Mouse (Mus musculus) CH12.LX (cell line): ENCODE results near the gene Krt24. TPM values are rescaled to one million over a fixed set of nuclear protein-coding genes. Genes with fewer than 3 reads are reported as not detected.

Source experiments
- DNase-seq: peaks from one replicate; pipeline ENCODE4 v3.0.0-alpha.2; 2013; ENCODE audit errors: extremely low read depth
- H3K27ac ChIP-seq: 2 replicates; pipeline ENCODE4 v1.5.1; 2012; ENCODE audit warnings: low read depth, mild to moderate bottlenecking, control low read depth, moderate library complexity; ENCODE audit not compliant: insufficient read depth
- H3K27me3 ChIP-seq: replicated peaks from 2 replicates; pipeline ENCODE3; 2012; ENCODE audit warnings: inconsistent platforms
- H3K36me3 ChIP-seq, 2 experiments: replicated peaks in 1 of 2; 2 replicates each; pipeline versions ENCODE3 to v1.6.1; 2012; ENCODE audit warnings: inconsistent platforms in 1 of 2, low read length in 1 of 2, mild to moderate bottlenecking in 1 of 2, mixed read lengths in 1 of 2, moderate library complexity in 1 of 2; ENCODE audit not compliant: control insufficient read depth in 1 of 2, insufficient read depth in 1 of 2
- H3K4me1 ChIP-seq, 2 experiments: 2 replicates each; pipeline ENCODE4 v1.6.1; 2012; ENCODE audit warnings: inconsistent platforms in 1 of 2, moderate library complexity in 1 of 2; ENCODE audit not compliant: insufficient read depth in 2 of 2, control insufficient read depth in 1 of 2
- H3K4me2 ChIP-seq: 2 replicates; pipeline ENCODE4 v1.6.1; 2012; ENCODE audit warnings: low read depth, mild to moderate bottlenecking, control low read depth; ENCODE audit not compliant: poor library complexity, insufficient read depth, severe bottlenecking
- H3K4me3 ChIP-seq, 3 experiments: fragments of 150-350 bp in 1 of 3; sonication (generic) in 1 of 3; replicated peaks in 1 of 3; 2 replicates each; pipeline versions ENCODE3 to v1.5.1; 2011 to 2012; ENCODE audit warnings: low read depth in 2 of 3, low read length in 2 of 3, mild to moderate bottlenecking in 2 of 3, moderate library complexity in 2 of 3, control low read depth in 1 of 3, improper control_type of control experiment in 1 of 3, inconsistent platforms in 1 of 3, mixed read lengths in 1 of 3; ENCODE audit not compliant: poor library complexity in 1 of 3
- H3K79me2 ChIP-seq: replicated peaks from 2 replicates; pipeline ENCODE4 v1.6.1; 2012; ENCODE audit warnings: mild to moderate bottlenecking, moderate library complexity; ENCODE audit not compliant: control insufficient read depth, poor library complexity, insufficient read depth, severe bottlenecking; ENCODE audit errors: extremely low read depth
- H3K9ac ChIP-seq: 2 replicates; pipeline ENCODE4 v1.6.1; 2012; ENCODE audit warnings: low read depth, mild to moderate bottlenecking, control low read depth, moderate library complexity; ENCODE audit not compliant: insufficient read depth
- H3K9me3 ChIP-seq: replicated peaks from 2 replicates; pipeline ENCODE3; 2012; ENCODE audit warnings: low read length, inconsistent platforms, mixed read lengths
- CHD2 ChIP-seq: IDR thresholded peaks from 2 replicates; pipeline ENCODE4 v1.6.1; 2011; ENCODE audit warnings: low read length, improper control_type of control experiment
- CTCF ChIP-seq, 2 experiments: IDR thresholded peaks in 1 of 2; conservative IDR thresholded peaks in 1 of 2; 2 replicates each; pipeline ENCODE4 v1.5.1; 2011 to 2012; ENCODE audit warnings: low read depth in 2 of 2, low read length in 2 of 2, improper control_type of control experiment in 1 of 2, inconsistent platforms in 1 of 2, mild to moderate bottlenecking in 1 of 2, moderate library complexity in 1 of 2
- E2F4 ChIP-seq: IDR thresholded peaks from 2 replicates; pipeline ENCODE4 v1.6.1; 2011; ENCODE audit warnings: low read depth, low read length, improper control_type of control experiment; ENCODE audit not compliant: insufficient replicate concordance
- ETS1 ChIP-seq: conservative IDR thresholded peaks from 2 replicates; pipeline ENCODE4 v1.6.1; 2012; ENCODE audit warnings: low read depth, mild to moderate bottlenecking, inconsistent platforms, low read length, improper control_type of control experiment, moderate library complexity
- GABPA ChIP-seq: IDR thresholded peaks from 2 replicates; pipeline ENCODE4 v1.6.1; 2012; ENCODE audit warnings: low read depth, low read length, improper control_type of control experiment, inconsistent platforms; ENCODE audit not compliant: insufficient replicate concordance
- JUND ChIP-seq: conservative IDR thresholded peaks from 2 replicates; pipeline ENCODE4 v1.6.1; 2011; ENCODE audit warnings: low read depth, low read length, improper control_type of control experiment
- KAT2A ChIP-seq: IDR thresholded peaks from 2 replicates; pipeline ENCODE4 v1.6.1; 2012; ENCODE audit warnings: low read length, improper control_type of control experiment, inconsistent platforms; ENCODE audit not compliant: insufficient replicate concordance
- MAX ChIP-seq: IDR thresholded peaks from 2 replicates; pipeline ENCODE4 v1.6.1; 2011; ENCODE audit warnings: low read length, improper control_type of control experiment
- MEF2A ChIP-seq: IDR thresholded peaks from 2 replicates; pipeline ENCODE4 v1.6.1; 2014; ENCODE audit warnings: low read depth, mild to moderate bottlenecking, inconsistent platforms, low read length, improper control_type of control experiment, borderline replicate concordance
- MYC ChIP-seq: IDR thresholded peaks from 2 replicates; pipeline ENCODE4 v1.6.1; 2011; ENCODE audit warnings: low read depth, mild to moderate bottlenecking, improper control_type of control experiment, low read length
- NELFE ChIP-seq: IDR thresholded peaks from 2 replicates; pipeline ENCODE4 v1.6.1; 2011; ENCODE audit warnings: low read depth, low read length, improper control_type of control experiment
- NRF1 ChIP-seq: IDR thresholded peaks from 2 replicates; pipeline ENCODE4 v1.6.1; 2014; ENCODE audit warnings: low read depth, mild to moderate bottlenecking, inconsistent platforms, low read length, improper control_type of control experiment, moderate library complexity
- POLR2A ChIP-seq: IDR thresholded peaks from 2 replicates; pipeline ENCODE4 v1.6.1; 2011; ENCODE audit warnings: low read depth, mild to moderate bottlenecking, improper control_type of control experiment, low read length
- POLR2AphosphoS2 ChIP-seq: IDR thresholded peaks from 2 replicates; pipeline ENCODE4 v1.6.1; 2011; ENCODE audit warnings: low read depth, low read length, improper control_type of control experiment
- RAD21 ChIP-seq: IDR thresholded peaks from 2 replicates; pipeline ENCODE4 v1.6.1; 2011; ENCODE audit warnings: low read depth, mild to moderate bottlenecking, low read length, improper control_type of control experiment, moderate library complexity
- SMC3 ChIP-seq: IDR thresholded peaks from 2 replicates; pipeline ENCODE4 v1.6.1; 2011; ENCODE audit warnings: low read depth, low read length, improper control_type of control experiment
- USF1 ChIP-seq: IDR thresholded peaks from 2 replicates; pipeline ENCODE4 v1.6.1; 2014; ENCODE audit warnings: low read depth, mild to moderate bottlenecking, inconsistent platforms, low read length, improper control_type of control experiment
- USF2 ChIP-seq: conservative IDR thresholded peaks from 2 replicates; pipeline ENCODE4 v1.6.1; 2011; ENCODE audit warnings: low read depth, low read length, improper control_type of control experiment
- ZC3H11A ChIP-seq: IDR thresholded peaks from 2 replicates; pipeline ENCODE4 v1.6.1; 2012; ENCODE audit warnings: low read depth, mild to moderate bottlenecking, inconsistent platforms, low read length, improper control_type of control experiment
- ZKSCAN1 ChIP-seq: IDR thresholded peaks from 2 replicates; pipeline ENCODE4 v1.6.1; 2012; ENCODE audit warnings: low read depth, inconsistent platforms, low read length, improper control_type of control experiment, borderline replicate concordance
- ZMIZ1 ChIP-seq: IDR thresholded peaks from 2 replicates; pipeline ENCODE4 v1.6.1; 2012; ENCODE audit warnings: low read depth, mild to moderate bottlenecking, inconsistent platforms, low read length, improper control_type of control experiment
- dilution Hi-C: fragments of 300-500 bp; cut with MboI; formaldehyde crosslinking; loops from 2 replicates; pipeline ENCODE4 v1.14.3; 2020; ENCODE audit warnings: low sequenced_read_pairs; ENCODE audit not compliant: extremely low pct_unique_long_range_greater_than_20kb, extremely low pct_ligation_motif_present
- in situ Hi-C: fragments of 300-500 bp; cut with MboI; formaldehyde crosslinking; loops from 3 replicates; pipeline ENCODE4 v1.14.3; 2019; ENCODE audit warnings: low sequenced_read_pairs, low pct_ligation_motif_present, low pct_unique_long_range_greater_than_20kb, mixed read lengths
- polyA plus RNA-seq: library from polyadenylated mRNA; unstranded; fragments of >175 nt; gene quantifications from 2 replicates; pipeline ENCODE4 v1.2.1, GENCODE M21; 2012; ENCODE audit warnings: low read depth; ENCODE audit not compliant: insufficient read length
- total RNA-seq, 2 experiments: library from RNA; depleted of rRNA; stranded (reverse); fragments of 300-350 nt in 1 of 2; fragments of >200 nt in 1 of 2; gene quantifications; 2 replicates each; pipeline ENCODE4 v1.2.3; 2012 to 2014

The Krt24 gene
- total and polyA plus RNA-seq, 3 experiments: not detected

DNA sequence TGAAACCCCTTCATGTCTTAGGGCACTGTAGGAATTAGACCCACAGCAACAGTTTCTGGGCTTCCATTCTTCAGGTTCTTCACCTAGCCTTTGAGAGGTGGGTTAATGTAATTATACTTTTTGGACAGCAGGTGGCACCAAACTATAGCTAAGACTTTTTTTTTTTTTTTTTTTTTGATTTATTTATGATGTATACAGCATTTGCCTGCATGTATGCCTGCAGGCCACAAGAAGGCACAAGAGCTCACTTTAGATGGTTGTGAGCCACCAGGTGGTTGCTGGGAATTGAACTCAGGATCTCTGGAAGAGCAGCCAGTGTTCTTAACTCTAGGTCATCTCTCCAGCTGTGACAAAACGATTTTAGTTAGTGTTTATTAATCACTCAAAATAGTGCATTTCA, 25.8 kb upstream of the Krt24 start (continued):
- TF ChIP-seq NELFE: no peak

DNA sequence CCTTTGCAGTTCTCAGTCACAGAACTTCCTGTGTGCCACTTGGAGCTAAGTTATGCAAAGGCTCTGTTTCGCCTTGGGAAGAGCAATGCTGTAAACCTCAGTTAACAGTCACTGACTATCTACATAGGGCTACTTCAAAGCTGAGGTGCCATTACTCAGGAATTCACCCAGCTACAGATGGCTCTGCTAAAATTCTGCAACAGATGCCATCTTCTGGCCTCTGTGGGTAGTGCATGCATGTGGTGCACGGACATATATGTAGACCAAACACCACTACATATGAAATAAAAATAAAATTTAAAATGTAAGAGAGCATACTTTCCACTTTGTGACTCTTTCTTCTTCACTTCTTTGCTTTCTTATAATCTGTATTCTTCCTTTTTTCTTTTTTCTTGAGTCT, 22.5 kb upstream of the Krt24 start:
- dilution Hi-C loops (no loop called here), in situ Hi-C loops (no loop called here)
- H3K4me2 ChIP-seq: no peak overlapping the region
- no peaks in the 10 kb centered on the region for H3K36me3 ChIP-seq
- no peak overlapping the region for H3K4me3 ChIP-seq
- no peak overlapping the region for H3K9ac ChIP-seq
- peaks cover 18 to 20% of the 10 kb centered on the region in 2 experiments for H3K4me1 ChIP-seq
- no peak overlapping the region for H3K27ac ChIP-seq
- H3K79me2 ChIP-seq: no peaks in the 10 kb centered on the region
- TF ChIP-seq ZC3H11A: peak; percentile 39; the same call in 1 of the 2 replicates
- TF ChIP-seq POLR2AphosphoS2: no peak
- TF ChIP-seq POLR2A: no peak
- TF ChIP-seq RAD21: peak; percentile 84
- TF ChIP-seq SMC3: peak; percentile 97
- TF ChIP-seq KAT2A: no peak
- TF ChIP-seq MYC: peak; percentile 65; the same call in 1 of the 2 replicates
- TF ChIP-seq NELFE: no peak
- TF ChIP-seq ETS1: no peak
- no peak for TF ChIP-seq USF2
- peak; percentile 87 to 95 for TF ChIP-seq CTCF (conservative IDR thresholded peaks at IDR 0.05 in 1 of 2, IDR thresholded peaks at IDR 0.05 in 1 of 2; ENCODE audit: low read depth in 2 of 2, low read length in 2 of 2)
- no peak for TF ChIP-seq CHD2
- TF ChIP-seq MEF2A: no peak
- no peak for TF ChIP-seq ZKSCAN1
- no peak for TF ChIP-seq USF1
- TF ChIP-seq GABPA: no peak
- TF ChIP-seq E2F4: no peak
- no peak for TF ChIP-seq ZMIZ1
- no peak for TF ChIP-seq NRF1
- 0 out of 2 replicates have a peak, but pooled peaks have one; percentile 26 for TF ChIP-seq JUND
- 0 out of 2 replicates have a peak, but pooled peaks have one; percentile 49 for TF ChIP-seq MAX
- TF ChIP-seq, all 38 proteins: peak for 7
- peak; percentile 90 for DNase-seq
- H3K27me3 ChIP-seq: peaks cover 12% of the 10 kb centered on the region
- H3K9me3 ChIP-seq: no peaks in the 10 kb centered on the region
